Mouse (Mus musculus) kidney, postnatal 0 days (tissue): ENCODE data around the gene Rer1. TPM values are rescaled to one million over a fixed set of nuclear protein-coding genes. Genes with fewer than 3 reads are reported as not detected.

Experiments used
- ATAC-seq: fragments of 200-750 bp; cut with Nextera tagmentation; replicated peaks from 2 replicates; pipeline ENCODE4 v1.8.0; 2017; ENCODE audit warnings: low read depth, moderate number of reproducible peaks, moderate TSS enrichment, moderate library complexity; ENCODE audit not compliant: low FRiP score
- DNase-seq: peaks from one replicate; pipeline ENCODE4 v3.0.0-alpha.2; 2016; ENCODE audit warnings: low spot score
- H3K27ac ChIP-seq: fragments of 300-500 bp; sonication (generic); 2 replicates; pipeline ENCODE4 v1.5.1; 2014; ENCODE audit warnings: mild to moderate bottlenecking
- H3K27me3 ChIP-seq: fragments of 300-500 bp; sonication (generic); 2 replicates; pipeline ENCODE4 v1.6.1; 2014; ENCODE audit warnings: low read length, mixed read lengths; ENCODE audit not compliant: insufficient read depth
- H3K36me3 ChIP-seq: fragments of 300-500 bp; sonication (generic); 2 replicates; pipeline ENCODE4 v1.6.1; 2014; ENCODE audit warnings: low read length, mixed read lengths; ENCODE audit not compliant: insufficient read depth
- H3K4me1 ChIP-seq: fragments of 300-500 bp; sonication (generic); replicated peaks from 2 replicates; pipeline ENCODE4 v1.6.1; 2014; ENCODE audit warnings: antibody characterized with exemption, low read length, mixed read lengths; ENCODE audit not compliant: insufficient read depth
- H3K4me2 ChIP-seq: fragments of 300-500 bp; sonication (generic); 2 replicates; pipeline ENCODE4 v1.6.1; 2014; ENCODE audit warnings: mild to moderate bottlenecking, low read length, moderate library complexity, mixed read lengths
- H3K4me3 ChIP-seq: fragments of 300-500 bp; sonication (generic); replicated peaks from 2 replicates; pipeline ENCODE4 v1.5.1; 2014; ENCODE audit warnings: low read depth, low read length
- H3K9ac ChIP-seq: fragments of 300-500 bp; sonication (generic); 2 replicates; pipeline ENCODE4 v1.6.1; 2014; ENCODE audit warnings: low read depth, low read length
- H3K9me3 ChIP-seq: fragments of 300-500 bp; sonication (generic); replicated peaks from 2 replicates; pipeline ENCODE4 v1.6.1; 2016; ENCODE audit warnings: low read length, inconsistent platforms, mixed read lengths
- CTCF ChIP-seq: IDR thresholded peaks from 2 replicates; pipeline ENCODE4 v1.5.1; 2016; ENCODE audit warnings: antibody characterized with exemption, low read depth, mild to moderate bottlenecking, moderate library complexity
- WGBS: fragments of 180-500 bp; shearing (Covaris S2); extraction: QIAGEN DNeasy Blood & Tissue Kit; methylation state at CpG from one replicate; pipeline ENCODE4 v1.1.7; 2014; 5-methylcytosine and 5-hydroxymethylcytosine counted together
- polyA plus RNA-seq: library from polyadenylated mRNA; unstranded; fragments of >200 nt; fragmentation: Nextera tagmentation; extraction: Ambion mirVana; gene quantifications from 2 replicates; pipeline ENCODE4 v1.2.1, GENCODE M21; 2015

Gene Rer1
- polyA plus RNA-seq, 1 experiment from 2014 or later, result 194 TPM

DNA sequence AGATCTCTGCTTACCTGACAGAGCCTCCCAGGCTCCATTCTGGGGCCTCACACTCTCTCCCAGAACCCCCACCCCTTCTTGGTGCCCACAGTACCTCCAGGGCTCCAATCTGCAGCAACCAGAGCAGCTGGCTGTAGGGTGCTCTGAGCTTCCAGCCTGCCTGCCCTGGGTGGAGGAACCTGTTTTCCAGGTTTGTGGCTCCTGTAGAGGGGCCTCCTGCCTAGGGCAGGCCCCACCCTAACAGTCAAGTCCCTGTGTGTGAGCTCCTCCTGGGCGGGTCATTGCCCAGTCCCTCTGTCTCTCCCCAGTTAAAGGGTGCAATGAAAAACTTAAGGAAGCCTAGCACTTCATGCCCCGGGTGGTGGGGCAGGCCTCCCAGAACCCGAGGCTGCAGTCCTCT lies 22.3 kb downstream of the Rer1 start:
- no peaks in the 10 kb centered on the region for H3K36me3 ChIP-seq
- no peak; the same call in 1 of the 2 replicates for ATAC-seq
- H3K9ac ChIP-seq, result 0 out of 2 replicates have a peak overlapping the region, but pooled peaks have one; percentile 18
- H3K27me3 ChIP-seq, result no peaks in the 10 kb centered on the region
- no peak for TF ChIP-seq CTCF
- no peaks in the 10 kb centered on the region for H3K9me3 ChIP-seq
- no peak for DNase-seq
- peaks cover 9% of the 10 kb centered on the region for H3K4me1 ChIP-seq
- 27% methylated on average over 3 of the region's 3 CpGs for WGBS
- H3K27ac ChIP-seq, result peak overlapping the region; percentile 73
- no peak overlapping the region for H3K4me3 ChIP-seq
- H3K4me2 ChIP-seq, result no peak overlapping the region

DNA sequence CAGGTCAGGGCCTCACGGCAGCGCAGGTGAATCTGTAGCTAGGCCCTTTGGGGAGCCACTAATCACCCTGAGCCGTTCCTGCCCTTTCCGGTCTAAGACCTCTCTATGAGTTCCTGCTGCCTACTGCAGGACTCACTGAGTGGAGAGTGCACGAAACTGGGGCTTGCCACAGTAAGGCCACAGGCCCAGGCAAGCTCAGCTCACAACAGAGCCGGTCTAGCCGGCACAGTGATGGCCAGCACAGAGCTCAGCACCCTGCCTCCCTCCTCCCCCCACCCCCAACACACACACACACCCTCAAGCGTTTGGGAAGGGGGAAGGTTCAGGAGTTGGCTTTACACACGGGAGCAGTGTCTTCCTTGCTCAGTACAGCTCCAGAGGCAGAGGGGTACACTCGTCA lies 27.9 kb downstream of the Rer1 start:
- Histone ChIP-seq H3K9me3 (no peaks in the 10 kb centered on the region), H3K27ac (no peak overlapping the region), H3K9ac (no peak overlapping the region), H3K4me2 (no peak overlapping the region), H3K4me3 (no peak overlapping the region), H3K27me3 (no peaks in the 10 kb centered on the region), H3K36me3 (no peaks in the 10 kb centered on the region), H3K4me1 (no peaks in the 10 kb centered on the region; the same call in 1 of the 2 replicates)
- no peak for ATAC-seq
- no peak for DNase-seq
- 31% methylated on average over 10 of the region's 10 CpGs for WGBS
- TF ChIP-seq CTCF, result no peak

DNA sequence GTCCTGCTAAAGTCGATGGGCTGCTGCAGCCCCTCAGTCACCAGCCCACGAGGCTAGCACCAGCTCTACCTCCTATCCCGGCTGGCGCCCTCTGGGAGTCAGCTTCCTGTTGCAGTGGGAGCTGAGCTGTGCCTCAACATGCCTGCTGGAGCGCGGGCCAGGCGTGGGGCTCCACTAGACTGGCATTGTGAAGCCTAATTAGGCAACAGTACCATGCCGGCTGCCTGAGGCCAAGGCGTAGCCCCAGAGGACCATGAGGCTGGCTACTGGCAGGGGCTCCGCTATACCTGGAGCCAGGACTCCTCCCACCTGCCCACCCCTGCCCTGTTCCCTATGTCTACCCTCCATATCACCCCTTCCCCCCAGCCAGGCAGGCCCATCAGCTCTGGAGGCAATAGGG lies 29.5 kb downstream of the Rer1 start, which contains the start of gene Plch2:
Gene Plch2 (minus strand): TSS at position 61 of the 400 bp plus-strand sequence.
- Histone ChIP-seq H3K4me2 (no peak within 1 kb of the TSS), H3K4me3 (no peak within 1 kb of the TSS), H3K27ac (no peak within 1 kb of the TSS), H3K9me3 (no peaks in the 10 kb centered on the region), H3K27me3 (no peaks in the 10 kb centered on the region), H3K4me1 (no peaks in the 10 kb centered on the region; the same call in 1 of the 2 replicates), H3K9ac (no peak within 1 kb of the TSS), H3K36me3 (no peaks in the 10 kb centered on the region)
- WGBS, result 58% methylated on average over 10 of the region's 10 CpGs
- ATAC-seq (no peak; the same call in 1 of the 2 replicates), DNase-seq (no peak)
- no peak for TF ChIP-seq CTCF

DNA sequence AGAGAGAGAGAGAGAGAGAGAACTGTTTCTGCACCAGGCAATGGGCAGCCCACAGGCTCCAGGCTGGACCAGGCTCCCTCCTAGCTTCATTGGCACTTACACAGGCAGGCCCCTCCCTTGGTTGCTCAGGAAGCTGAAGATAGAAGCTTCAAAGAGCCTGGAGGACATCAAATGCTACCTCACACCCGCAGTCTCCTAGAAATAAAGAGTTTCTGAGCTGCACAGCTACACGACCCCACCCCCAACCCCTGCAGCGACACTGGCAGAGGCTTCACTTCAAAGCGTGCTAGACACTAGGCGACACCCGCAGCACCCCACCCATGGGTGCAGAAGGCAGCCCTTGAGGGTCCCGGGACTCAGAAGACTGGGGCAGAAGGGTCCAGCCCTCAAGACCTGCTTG lies 36.1 kb downstream of the Rer1 start:
- no peak overlapping the region for H3K27ac ChIP-seq
- no peak overlapping the region for H3K4me2 ChIP-seq
- no peak overlapping the region for H3K4me3 ChIP-seq
- no peak for TF ChIP-seq CTCF
- WGBS, result 46% methylated on average over 7 of the region's 7 CpGs
- H3K27me3 ChIP-seq, result no peaks in the 10 kb centered on the region
- no peaks in the 10 kb centered on the region for H3K9me3 ChIP-seq
- DNase-seq (no peak), ATAC-seq (no peak)
- no peaks in the 10 kb centered on the region for H3K36me3 ChIP-seq
- H3K4me1 ChIP-seq, result no peaks in the 10 kb centered on the region
- H3K9ac ChIP-seq, result no peak overlapping the region

DNA sequence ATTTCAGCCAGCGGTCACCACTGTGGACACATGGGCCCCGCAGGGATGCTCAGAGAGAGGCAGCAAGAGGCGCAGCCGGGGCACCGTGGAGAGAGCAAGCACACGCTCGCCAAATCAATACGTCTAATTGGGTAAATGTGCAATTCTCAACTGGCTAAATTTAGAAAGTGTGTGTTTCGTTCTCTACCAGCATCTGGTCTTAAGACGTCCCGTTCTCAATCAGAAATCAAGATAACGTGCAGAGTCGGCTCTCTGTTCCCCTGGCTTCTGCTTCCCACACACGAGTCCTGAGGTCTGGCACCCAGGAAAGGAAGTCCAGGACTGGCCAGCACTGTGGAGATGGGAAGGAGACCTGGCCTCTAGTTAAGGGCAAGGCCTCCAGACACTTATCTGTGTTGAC lies 39.5 kb downstream of the Rer1 start:
- H3K9ac ChIP-seq, result no peak overlapping the region
- WGBS, result 85% methylated on average over 14 of the region's 14 CpGs
- no peak for TF ChIP-seq CTCF
- H3K4me1 ChIP-seq, result 0 out of 2 replicates have a peak, but pooled peaks cover 2% of the 10 kb centered on the region
- H3K27me3 ChIP-seq, result peaks cover 26% of the 10 kb centered on the region
- no peak overlapping the region for H3K27ac ChIP-seq
- no peak overlapping the region for H3K4me3 ChIP-seq
- H3K9me3 ChIP-seq, result no peaks in the 10 kb centered on the region
- H3K4me2 ChIP-seq, result no peak overlapping the region
- H3K36me3 ChIP-seq, result no peaks in the 10 kb centered on the region
- ATAC-seq, result no peak
- DNase-seq, result no peak

DNA sequence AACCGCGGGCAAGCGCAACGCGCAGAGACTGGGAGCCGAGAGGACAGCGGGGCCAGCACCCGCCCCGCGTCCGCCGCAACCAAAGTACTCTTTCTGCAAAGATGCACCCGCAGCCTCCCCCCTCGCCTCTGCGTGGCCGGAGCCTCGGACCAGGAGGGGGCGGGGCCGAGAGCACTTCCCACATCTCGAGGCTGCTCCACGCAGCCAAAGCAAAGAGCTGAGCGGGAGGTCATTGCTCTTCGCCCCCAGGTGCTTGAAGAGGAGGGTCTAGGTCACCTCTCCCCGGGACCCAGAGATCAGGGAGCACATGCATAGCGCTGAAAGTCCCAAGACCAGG lies 42.9 kb downstream of the Rer1 start:
- ATAC-seq (no peak), DNase-seq (no peak)
- H3K9ac ChIP-seq, result no peak overlapping the region
- no peaks in the 10 kb centered on the region for H3K9me3 ChIP-seq
- H3K4me3 ChIP-seq, result peak overlapping the region; percentile 21; the same call in 1 of the 2 replicates
- H3K36me3 ChIP-seq, result no peaks in the 10 kb centered on the region
- 2% methylated on average over 25 of the region's 25 CpGs for WGBS
- no peak for TF ChIP-seq CTCF
- 0 out of 2 replicates have a peak, but pooled peaks cover 2% of the 10 kb centered on the region for H3K4me1 ChIP-seq
- no peak overlapping the region for H3K27ac ChIP-seq
- H3K4me2 ChIP-seq, result peak overlapping the region; percentile 48
- H3K27me3 ChIP-seq, result peaks cover 36% of the 10 kb centered on the region
